Mouse (Mus musculus) megakaryocyte-erythroid progenitor cell, adult 5-6 weeks (primary cell): ENCODE data around the gene Mxi1. TPM values are rescaled to one million over a fixed set of nuclear protein-coding genes. Genes with fewer than 3 reads are reported as not detected.
A peak's percentile ranks its signal among the peaks of the same experiment; 100 is the strongest.

Experiments
- ATAC-seq: replicated peaks from 2 replicates; pipeline ENCODE4 v1.8.0; 2016; ENCODE audit warnings: mild to moderate bottlenecking, inconsistent platforms; ENCODE audit not compliant: severe bottlenecking, poor library complexity, low FRiP score, low TSS enrichment
- total RNA-seq, 2 experiments: library from RNA; stranded (forward) in 1 of 2; stranded (reverse) in 1 of 2; fragments of 200-1000, 215-1000 nt in 1 of 2; fragments of >200 nt in 1 of 2; fragmentation: Nextera tagmentation in 1 of 2; gene quantifications; 2 replicates each; pipeline ENCODE4 v1.2.3; 2014 to 2017

Gene Mxi1
- total RNA-seq, 2 experiments from 2014 or later: 21.1 to 82.7 TPM

DNA sequence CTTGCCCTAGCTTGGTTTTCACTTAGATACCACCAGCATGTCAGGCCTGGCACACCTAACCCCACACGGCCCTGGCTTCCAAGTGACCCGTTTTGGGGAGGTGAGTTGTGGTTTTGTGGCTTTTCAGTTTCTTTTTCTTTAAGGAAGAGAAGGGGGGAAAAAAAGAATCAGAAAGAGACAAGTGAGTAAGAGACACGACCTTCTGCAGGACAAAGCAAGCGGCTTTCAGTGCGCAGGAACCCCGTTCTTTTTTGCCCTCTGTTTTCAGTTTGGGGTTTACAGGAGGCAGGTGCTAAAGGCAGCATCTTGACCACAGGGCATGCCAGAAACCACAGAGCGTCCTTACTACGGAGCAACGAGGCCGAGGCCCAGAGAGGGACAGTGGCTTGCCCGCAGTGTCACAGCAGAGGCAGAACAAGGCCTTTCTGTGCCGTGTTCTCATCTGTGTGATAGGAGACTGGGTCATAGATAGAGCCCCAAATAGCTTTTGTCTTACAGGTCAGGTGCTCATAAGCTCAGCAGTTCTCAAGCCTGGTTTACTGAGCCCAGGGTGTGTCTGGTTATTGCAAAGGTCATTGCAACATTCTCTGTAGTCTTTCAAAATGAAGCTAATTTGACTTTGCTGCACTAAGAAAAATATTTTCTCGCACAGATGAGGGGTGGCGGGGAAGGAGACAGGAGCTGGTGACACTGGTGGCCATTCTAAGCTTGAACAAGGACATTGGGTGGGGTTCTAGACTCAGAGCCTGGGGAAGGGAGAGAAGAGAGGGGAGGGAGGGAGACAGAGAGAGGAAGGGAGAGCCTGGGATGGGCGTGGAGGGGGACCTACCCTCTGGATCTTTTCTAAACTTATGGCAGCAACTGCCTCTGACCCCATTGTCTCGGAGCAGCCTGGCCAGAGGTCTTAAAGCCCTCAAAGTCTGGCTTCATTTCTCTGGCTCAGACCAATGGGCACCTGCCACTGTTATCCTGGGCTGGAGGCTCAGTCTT, 8.1 kb downstream of the Mxi1 start:
- ATAC-seq: no peak

DNA sequence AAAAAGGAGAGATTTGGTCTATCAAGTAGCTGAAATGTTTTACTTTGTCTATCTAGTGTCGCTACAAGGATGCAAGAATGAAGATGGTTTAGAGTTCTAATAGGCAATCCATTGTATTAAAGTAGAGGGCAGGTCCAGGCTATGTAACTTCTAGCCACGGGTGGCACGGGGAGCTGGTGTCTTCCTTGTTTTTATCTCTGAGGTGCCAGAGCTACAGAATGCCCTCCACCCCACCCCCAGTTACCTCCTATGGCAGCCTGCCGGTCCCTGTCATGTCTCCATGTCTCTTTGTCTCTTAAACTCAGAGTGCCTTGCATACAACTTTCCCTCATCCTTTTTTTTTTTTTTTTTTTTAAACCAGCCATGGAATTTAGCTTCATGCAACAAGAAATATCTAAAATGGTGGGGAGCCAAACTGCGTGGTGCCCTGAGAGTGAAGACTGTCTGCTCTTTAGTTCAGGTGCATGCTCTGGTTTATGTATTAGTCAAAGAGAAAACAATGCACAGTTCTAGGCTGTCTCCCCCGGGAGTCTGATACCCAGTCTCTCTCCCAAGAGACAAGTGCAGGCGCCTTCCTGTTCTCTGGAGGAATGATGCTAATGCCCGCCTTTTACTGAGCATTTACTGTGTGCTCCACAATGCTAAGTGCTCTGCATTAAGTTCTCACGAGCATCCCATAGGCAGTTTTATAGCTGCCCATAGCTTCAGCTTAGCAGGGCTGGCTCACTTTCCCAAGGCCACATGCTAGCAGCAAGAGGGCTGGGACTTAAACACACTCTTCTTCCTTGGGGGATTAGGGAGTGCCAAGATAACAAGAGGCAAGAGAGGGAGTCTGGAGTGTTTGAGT, 10.2 kb downstream of the Mxi1 start:
- ATAC-seq: peak; percentile 75

DNA sequence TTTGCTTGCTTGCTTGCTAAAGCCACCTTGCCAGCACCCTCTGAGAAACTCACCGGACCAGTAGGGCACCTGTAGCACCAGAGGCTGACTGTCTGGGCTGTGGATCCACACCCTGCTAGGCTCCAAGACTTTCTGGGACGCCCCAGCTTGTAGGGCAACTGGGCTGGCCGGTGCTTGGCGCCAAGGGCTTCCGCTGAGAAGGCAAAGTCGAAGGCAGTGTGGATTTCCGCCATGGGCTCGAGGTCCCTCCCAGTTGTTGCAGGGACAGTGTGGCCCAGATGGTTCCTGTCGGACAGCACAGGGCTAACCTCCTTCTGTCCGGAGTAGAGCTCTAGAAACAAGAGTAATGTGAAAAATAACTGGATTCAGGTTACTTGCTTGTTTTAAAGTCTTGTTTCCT, 11.0 kb downstream of the Mxi1 start:
- ATAC-seq: no peak

DNA sequence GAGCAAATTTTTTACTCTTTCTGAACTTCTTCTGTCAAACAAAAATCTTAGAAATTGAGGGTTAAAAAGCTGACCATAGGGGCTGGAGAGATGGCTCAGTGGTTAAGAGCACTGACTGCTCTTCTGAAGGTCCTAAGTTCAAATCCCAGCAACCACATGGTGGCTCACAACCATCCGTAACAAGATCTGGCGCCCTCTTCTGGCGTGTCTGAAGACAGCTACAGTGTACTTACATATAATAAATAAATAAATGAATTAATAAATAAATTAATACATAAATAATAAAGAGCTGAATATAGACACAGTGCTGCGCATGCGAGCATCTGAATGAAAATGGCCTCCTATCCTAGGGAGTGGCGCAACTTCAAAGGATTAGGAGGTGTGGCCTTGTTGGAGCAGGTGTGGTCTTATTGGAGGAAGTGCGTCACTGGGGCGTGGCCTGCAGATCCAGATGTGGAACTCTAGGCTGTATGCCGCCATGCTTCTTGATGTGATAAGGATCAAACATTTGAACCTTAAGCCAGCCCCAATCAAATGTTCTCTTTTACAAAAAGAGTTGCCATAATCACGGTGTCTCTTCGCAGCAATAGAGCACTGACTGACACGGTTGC, 12.2 kb downstream of the Mxi1 start:
- ATAC-seq: no peak

DNA sequence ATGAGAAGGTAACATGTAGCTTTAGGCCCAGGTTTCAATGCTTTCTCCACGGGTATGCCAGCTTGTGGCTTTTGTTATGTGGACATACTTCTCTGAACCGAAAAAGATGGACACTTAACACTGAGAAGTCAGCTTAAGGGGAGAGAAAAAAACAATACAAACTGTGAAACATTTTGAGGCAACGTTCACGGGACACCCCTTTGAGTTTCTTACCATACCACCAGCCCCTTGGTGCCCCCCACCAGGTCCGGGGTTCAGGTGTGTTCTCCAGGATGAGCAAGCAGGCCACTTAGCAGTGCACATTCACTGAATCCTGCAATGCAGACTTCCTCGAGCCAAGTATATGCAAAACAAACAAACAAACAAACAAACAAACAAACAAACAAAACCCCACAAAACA, 14.5 kb downstream of the Mxi1 start:
- ATAC-seq: no peak

DNA sequence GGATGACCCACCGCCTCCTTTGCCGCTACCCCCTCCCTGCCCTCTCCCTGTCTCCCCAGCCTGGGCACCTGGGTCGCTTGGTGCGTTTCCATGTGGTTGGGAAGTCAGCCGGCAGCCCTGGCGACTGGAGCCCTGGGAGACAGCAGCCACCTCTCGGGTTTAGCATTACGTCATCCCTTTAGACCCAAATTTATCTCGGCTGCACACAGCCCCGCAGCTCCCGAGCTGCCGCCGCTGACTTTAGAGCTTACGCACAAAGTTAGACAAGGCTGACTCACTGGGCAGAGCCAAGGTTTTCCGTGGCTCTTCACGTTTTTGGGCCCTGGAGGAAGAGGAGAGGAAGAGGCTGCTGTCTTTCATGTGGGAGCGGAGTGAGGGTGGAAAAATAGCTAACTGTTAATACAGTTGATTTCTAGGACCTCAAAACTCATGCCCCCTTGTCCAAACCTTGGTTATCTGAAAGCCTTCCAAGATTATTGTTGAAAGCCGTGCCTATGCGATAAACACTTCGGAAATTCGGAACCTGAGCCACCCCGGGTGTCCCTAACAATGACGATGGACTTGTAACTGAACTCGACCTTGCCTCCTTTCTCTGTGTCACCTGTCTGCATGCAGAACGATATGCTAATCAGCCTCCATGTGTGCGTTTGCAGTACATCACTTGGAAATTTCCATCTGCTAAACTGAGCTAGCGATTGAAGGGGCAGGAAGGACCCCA, 15.4 kb downstream of the Mxi1 start:
- peak; percentile 80 for ATAC-seq

DNA sequence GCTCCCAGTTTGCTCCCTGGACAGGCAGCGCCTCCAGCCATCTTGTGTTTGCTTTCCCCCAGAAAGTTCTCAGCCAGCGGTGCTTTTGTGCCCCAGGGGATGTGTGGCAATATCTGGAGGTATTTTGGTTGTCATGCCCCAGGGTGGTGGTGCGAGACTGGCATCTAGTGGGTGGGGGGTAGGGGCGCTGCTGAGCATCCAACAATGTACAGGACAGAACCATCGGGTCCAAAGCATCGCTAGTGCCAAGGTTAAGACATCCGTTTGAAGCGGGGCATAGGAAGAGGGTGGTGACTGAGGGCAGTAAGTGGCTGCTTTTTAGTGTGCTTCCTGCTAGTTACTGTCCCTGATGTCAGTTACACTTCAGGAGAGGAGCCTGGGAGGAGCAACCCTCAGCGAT, 17.8 kb downstream of the Mxi1 start:
- ATAC-seq: no peak

DNA sequence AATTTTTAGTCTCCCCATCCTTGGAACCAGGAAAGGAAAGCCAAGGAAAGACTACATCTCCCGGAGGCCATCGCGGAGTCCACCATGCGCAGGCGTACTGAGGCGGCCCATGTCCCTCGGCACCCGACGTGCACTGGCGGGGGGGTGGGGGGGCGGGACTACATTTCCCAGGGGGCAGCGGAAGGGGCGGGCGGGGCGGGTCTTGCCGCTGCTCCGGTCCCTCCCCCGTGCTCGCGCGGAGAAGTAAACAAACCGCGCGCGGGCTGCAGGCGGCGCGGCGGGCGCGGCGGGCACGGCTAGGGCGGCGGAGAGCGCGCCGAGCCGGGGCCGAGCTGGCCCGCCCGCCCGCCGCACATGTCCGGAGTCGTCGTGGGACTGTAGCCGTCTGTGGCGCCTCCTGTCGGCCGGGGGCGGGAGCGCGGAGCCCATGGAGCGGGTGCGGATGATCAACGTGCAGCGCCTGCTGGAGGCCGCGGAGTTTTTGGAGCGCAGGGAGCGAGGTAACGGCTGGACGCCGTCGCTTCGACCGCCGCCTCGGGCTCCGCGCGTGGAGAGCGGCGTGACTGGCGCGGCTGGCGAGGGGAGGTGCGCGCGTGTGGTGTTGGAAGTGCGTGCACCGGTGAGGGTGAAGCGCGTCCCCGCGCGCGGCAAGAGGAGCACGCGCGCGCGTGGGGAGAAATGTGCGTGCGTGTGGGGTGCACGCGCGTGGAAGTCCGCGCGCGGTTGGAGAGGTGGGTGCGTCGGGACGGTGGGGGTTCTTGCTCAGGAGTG, 19.1 kb downstream of the Mxi1 start:
- ATAC-seq: peak; percentile 36

DNA sequence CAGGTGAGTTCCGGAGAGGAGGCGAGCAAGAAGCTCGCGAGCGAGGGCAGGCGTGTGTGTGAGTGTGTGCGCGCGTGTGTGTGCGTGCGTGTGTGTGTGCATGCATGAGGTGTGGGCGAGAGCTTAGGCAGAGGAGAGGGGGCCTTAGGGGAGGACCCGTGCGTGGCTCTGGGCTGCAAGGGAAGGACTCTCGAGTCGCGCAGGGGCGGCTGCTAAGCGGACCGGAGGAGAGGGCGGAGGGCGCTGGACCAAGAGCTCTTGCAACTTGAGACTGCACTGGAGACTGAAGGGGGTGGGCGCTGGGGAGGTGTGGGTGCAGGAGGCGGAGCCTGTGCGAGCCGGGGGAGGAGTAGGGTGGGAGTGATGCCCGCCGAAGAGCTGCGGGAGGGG, 19.7 kb downstream of the Mxi1 start:
- peak; percentile 54 for ATAC-seq

DNA sequence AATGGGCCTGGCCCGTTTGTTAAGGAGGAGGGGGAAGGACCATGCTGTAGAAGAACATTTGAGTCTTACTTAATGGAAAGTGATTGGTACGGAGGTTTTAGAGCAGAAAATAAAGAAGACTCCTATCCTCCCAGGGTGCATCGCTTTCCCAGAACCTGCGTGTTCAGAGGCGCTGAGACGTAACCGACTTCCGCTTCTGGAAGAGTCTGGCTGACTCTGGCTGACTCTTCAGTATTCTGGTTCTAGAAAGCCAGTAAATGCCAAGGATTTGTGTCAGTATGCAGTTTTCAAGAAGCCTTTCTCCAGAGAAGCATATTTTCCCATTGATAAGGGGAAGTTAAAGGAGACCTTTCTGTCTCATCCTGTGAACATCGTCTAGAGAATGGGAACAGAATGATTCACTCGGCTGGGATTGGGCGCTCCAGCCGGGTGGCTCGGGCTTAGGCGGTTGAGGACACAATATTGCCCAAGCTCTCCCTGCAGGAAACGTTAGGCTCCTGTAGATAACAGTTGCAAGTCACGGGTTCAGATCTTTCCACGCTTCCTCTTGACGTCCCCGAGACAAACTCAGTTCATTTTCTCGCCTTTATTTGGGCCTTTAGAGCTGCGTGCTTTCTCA, 21.7 kb downstream of the Mxi1 start:
- no peak for ATAC-seq

DNA sequence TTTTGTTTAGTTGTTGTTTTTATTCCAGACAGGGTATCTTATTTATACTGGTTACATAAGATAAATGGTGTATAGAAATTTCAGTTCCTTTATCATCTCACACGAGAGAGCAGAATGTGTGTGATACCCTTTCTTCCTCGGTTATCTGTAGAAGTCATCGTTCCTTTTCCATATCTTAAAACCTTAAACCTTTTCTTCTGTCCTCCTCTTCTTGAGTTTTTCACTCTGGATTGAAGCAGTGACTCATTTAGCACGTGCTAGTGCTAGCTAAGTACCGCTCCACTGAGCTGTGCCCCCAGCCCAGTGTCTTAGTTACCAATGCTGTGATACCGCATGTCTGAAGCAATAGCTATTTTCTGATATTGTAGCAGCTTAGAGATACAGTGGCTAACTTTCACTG, 23.4 kb downstream of the Mxi1 start:
- no peak for ATAC-seq

DNA sequence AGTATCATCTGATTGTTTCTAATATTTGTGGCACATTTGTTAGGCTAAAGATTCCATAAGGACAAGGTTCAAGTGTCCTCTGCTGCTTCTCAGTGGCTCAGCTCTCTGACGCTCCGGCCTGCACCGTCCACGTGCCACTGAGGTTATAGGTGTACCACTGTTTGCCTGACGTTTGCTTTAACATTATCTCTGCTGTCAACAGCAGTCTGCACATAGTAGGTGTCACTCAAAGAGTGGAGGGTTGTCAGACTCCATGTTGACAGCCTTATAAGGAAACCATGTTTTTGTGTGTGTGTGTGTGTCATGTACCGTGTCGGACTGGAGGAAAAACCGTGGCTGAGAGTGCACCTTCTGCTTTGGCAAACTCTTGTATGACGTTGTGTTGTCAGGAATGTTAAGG, 24.9 kb downstream of the Mxi1 start:
- no peak for ATAC-seq

DNA sequence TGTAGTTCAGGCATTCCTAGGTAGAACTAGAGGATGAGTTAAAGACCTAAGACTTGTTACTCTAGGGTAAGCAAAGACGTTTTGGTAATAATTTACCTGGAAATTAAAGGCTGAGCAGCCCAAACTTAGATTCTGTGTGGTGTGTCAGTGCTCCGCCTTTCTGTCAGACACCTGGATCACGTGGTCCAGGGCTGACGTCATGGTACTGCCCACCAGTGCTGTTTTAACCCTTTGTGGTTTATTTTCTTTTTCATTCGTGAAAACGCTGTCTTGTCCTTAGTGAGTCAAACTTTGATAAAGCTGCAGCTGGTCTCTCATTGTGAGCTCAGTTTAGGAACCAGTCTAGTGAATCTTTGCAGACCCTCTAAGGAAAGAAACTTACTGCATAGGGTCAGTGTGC, 30.1 kb downstream of the Mxi1 start:
- peak; percentile 60; the same call in 1 of the 2 replicates for ATAC-seq

DNA sequence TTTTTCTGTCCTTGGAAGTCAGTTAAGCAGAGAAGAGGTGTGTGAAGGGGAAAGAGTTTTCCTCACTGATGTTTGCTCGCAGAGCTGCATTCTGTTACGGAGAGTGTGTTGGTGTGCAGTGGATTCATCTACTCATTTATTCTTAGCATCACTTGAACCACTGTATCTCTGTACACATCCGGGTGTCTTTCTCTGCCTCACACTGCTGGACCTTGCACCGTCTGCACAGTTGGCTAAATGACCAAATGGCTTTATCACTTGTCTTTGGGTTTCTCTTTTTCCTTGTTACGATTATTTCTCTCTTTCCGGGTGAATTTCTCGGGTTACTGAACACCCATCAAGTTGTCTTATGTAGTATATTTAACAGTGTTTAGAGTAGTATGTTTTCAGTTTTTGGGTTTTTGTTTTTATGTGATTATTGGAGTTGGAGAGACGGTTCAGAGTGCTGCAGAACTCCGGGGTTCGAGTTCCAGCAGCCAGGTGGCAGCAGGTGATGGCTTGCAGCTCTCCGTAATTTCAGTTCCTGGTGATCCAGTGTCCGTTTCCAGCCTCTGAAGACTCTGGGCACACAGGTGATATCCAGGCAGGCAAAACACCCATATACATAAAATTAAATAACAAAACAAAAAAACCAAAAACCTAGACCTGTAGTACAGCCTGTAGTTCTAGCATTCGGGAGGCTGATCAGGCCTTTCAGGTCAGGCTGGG, 33.0 kb downstream of the Mxi1 start:
- no peak for ATAC-seq

DNA sequence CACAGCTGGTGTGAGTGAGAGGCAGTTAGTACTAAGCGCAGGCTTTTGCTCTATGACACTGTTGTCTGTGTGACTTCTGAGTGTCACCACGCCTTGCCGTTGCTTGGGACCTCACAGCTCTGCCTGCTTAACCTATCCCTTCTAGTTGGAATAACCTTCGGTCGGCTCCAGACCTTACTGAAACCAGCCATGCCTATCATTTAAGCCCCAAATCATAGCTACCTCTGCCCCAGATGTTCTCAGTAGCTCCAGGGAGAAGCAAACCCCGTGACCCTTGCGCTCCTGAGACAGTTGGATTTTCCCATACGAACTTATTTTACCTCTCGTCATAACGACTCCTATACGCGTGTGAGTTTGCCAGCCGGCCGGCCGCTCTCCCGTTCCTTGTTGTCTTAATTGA, 33.7 kb downstream of the Mxi1 start:
- ATAC-seq: no peak

DNA sequence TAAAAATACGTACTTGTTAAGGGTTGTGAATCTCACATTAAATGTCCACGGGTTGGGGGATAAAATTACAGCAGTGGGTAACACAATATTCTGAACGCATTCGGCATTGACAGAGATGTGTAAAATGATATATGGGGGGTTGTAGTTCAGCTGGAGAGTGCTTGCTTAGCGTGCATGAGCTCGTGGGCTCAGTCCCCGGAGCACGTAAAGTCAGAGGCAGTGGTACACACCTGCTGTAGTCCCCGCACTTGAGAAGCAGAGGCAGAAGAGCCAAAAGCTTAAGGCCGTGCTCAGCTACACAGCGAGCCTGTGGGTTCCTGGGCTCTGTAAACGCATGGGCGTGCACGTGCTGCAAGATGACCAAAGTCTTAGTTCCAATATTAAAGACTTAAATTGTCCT, 35.4 kb downstream of the Mxi1 start:
- ATAC-seq: no peak

DNA sequence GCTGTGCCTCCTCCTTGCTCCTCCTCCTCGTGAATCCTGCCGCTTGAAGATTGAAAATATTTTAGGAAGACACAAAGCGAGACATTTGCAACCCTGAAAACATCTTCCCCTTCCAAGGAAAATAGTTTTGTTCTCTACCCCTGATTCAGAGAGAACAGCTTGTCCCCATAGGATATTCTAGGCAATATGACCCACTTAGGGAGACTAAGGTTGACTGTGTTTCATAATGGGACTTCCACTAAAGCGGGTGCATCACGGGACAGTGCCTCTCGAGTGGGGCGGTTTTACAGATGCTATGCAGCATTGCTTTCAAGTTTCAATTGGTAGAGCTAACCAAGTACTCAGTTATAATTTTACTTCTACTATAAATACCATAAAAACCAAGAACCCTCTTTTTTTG, 43.5 kb downstream of the Mxi1 start:
- no peak for ATAC-seq
